Mouse (Mus musculus) kidney, adult 2 months (tissue): ENCODE measurements around the gene Arhgef28.

Source experiments
- CTCF ChIP-seq: fragments of 200-500 bp; conservative IDR thresholded peaks from 2 replicates; pipeline ENCODE4 v1.5.1; 2011; ENCODE audit warnings: low read depth, mild to moderate bottlenecking, control low read depth, low read length, moderate library complexity, mixed read lengths; ENCODE audit not compliant: insufficient read depth, insufficient read length
- POLR2A ChIP-seq: fragments of 200-500 bp; IDR thresholded peaks from one replicate; pipeline ENCODE4 v1.6.1; 2011; ENCODE audit warnings: low read depth, low read length, control low read depth

GRCm38 (mm10) chr13:97900380-97900758 is 305.9 kb downstream of the Arhgef28 start:
- no peak for TF ChIP-seq POLR2A
- TF ChIP-seq CTCF, result no peak
